Mouse (Mus musculus) limb, embryonic 11.5 days (tissue): Measurements from ENCODE around the gene Dpf1. TPM values are rescaled to one million over a fixed set of nuclear protein-coding genes. Genes with fewer than 3 reads are reported as not detected.

Experiments
- polyA plus RNA-seq: library from polyadenylated mRNA; unstranded; fragments of >200 nt; fragmentation: Nextera tagmentation; extraction: Ambion mirVana; gene quantifications from 2 replicates; pipeline ENCODE4 v1.2.1, GENCODE M21; 2014

Gene Dpf1
- polyA plus RNA-seq, 1 experiment from 2014 or later, result 35.2 TPM

Other genes starting within 250 kb of the Dpf1 start
- 2.5 and 2.7 TPM in 2 replicates for gene Ryr1, start 178.8 kb upstream of the Dpf1 start, polyA plus RNA-seq
- 0.25 and 0.37 TPM in 2 replicates for gene Rasgrp4, start 169.1 kb upstream of the Dpf1 start, polyA plus RNA-seq
- 10.1 and 11.9 TPM in 2 replicates for gene Fam98c, start 147.7 kb upstream of the Dpf1 start, polyA plus RNA-seq
- gene Ggn, start 133.7 kb upstream of the Dpf1 start, polyA plus RNA-seq, result 0.23 and 0.81 TPM in 2 replicates
- gene Spred3, start 133.5 kb upstream of the Dpf1 start, polyA plus RNA-seq, result 4.7 and 5.1 TPM in 2 replicates
- gene Psmd8, start 123.2 kb upstream of the Dpf1 start, polyA plus RNA-seq, result 336 and 340 TPM in 2 replicates
- 0.16 and 0.45 TPM in 2 replicates for gene Catsperg1, start 89.9 kb upstream of the Dpf1 start, polyA plus RNA-seq
- 0.37 and 0.38 TPM in 2 replicates for gene Kcnk6, start 71.4 kb upstream of the Dpf1 start, polyA plus RNA-seq
- gene Yif1b, start 65.6 kb upstream of the Dpf1 start, polyA plus RNA-seq, result 90.8 and 101 TPM in 2 replicates
- 1.4 and 2.3 TPM in 2 replicates for gene 2200002D01Rik, start 55.5 kb upstream of the Dpf1 start, polyA plus RNA-seq
- 75.1 and 80.7 TPM in 2 replicates for gene Spint2, start 22.0 kb upstream of the Dpf1 start, polyA plus RNA-seq
- gene Ppp1r14a, start 14.6 kb upstream of the Dpf1 start, polyA plus RNA-seq, result 3.5 and 3.8 TPM in 2 replicates
- 12.1 and 14.0 TPM in 2 replicates for gene Sipa1l3, start 214.7 kb downstream of the Dpf1 start, polyA plus RNA-seq